Mouse (Mus musculus) lung, adult 10 weeks (tissue): ENCODE data around the gene Vmn2r118. TPM values are rescaled to one million over a fixed set of nuclear protein-coding genes. Genes with fewer than 3 reads are reported as not detected.

ENCODE experiments used
- polyA plus RNA-seq: library from polyadenylated mRNA; stranded (reverse); fragments of 350-450 nt; fragmentation: Illumina TruSeq; extraction: RNeasy Lipid Tissue Mini Kit (QIAGEN cat#74804); gene quantifications from one replicate; pipeline ENCODE4 v1.2.3, GENCODE M21; 2014; ENCODE audit warnings: low read depth, low replicate concordance; ENCODE audit not compliant: insufficient read depth

The Vmn2r118 gene
- polyA plus RNA-seq: not detected

GRCm38 (mm10) chr17:55625092-55625491 is at the start of gene Vmn2r118:
TSS of gene Vmn2r118 (minus strand) at chr17:55625192.

Other genes starting within 250 kb of the Vmn2r118 start
- gene St6gal2, start 179.8 kb downstream of the Vmn2r118 start, polyA plus RNA-seq: not detected
- gene Pot1b, start 87.4 kb upstream of the Vmn2r118 start, polyA plus RNA-seq: 5.7 TPM
- gene Adgre4, start 124.8 kb upstream of the Vmn2r118 start, polyA plus RNA-seq: 2.5 TPM